Mouse (Mus musculus) thymus, adult 18-20 months (tissue): Measurements from ENCODE around the gene Hmg20a.
"Not testable (repeated sequence)": the region's sequence is repeated elsewhere in the genome, so short reads cannot be mapped to it uniquely, and the experiment has no call there.

Experiments
- DNase-seq, 2 experiments: peaks; one replicate each; pipeline ENCODE4 v3.0.0; 2022; ENCODE audit warnings: mixed read lengths in 2 of 2

Hmg20a gene

DNA sequence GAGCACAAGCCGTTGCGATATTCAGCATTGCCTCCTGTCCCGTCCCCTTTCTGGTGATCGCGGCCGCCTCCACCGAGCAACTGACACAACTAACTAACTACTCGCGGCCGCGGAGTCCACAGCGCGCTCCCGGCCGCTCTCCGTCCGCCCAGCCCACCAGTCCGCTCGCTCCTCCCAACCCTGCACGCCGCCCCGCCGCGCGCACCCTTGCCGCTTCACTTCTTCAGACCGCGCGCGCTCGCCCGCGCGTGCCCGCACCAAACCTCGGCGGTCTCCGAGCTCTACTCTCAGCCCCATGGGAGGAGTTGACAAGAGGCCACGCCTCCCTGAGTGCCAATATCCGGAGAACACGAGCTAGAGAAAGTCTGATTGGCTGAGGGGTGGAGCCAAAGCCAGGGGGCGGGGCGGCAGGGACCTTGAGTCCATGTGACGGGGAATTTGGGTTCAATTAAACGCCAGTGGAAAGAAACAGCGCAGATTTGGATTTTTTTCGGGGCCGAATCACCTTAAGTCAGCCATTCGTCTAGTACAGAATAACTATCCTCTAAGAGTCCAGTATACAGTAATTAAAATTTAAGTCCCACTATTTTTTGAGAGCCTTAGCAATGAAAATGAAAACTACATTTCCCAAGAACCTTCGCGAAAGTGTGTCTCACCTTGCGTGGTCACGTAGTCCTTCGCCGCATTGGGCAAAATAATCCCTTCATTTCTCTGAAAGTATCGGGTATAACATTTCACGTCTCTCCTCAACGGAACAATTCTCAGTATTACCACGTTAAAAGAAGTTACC, at the start of gene Hmg20a, which contains the start of gene Peak1:
TSS of gene Hmg20a (plus strand) at position 662 of the 790 bp plus-strand sequence.
TSS of gene Peak1 (minus strand) at position 120 of the 790 bp plus-strand sequence.
- peak; percentile 100 for DNase-seq

GRCm38 (mm10) chr9:56368814-56369213, 49.6 kb upstream of the Hmg20a start:
- DNase-seq: no peak

DNA sequence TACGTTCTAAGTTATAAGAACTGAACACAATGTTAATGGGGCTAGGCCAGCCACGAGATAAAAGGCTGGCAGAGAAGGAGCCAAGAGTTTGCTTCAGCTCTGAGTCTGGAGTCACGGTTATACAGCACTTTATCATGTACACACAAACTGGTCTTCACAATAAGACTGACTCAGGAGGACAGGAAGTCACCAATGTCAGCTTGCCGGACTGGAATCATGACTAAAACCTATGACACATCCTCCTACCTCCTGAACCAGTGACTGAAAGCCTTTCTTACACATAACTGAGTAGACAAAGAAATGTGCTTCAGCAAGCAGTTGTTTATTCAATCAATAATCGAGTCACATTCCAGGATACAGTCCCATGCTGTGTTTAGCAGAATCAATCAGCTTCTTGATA, 47.7 kb upstream of the Hmg20a start:
- DNase-seq: no peak

- DNase-seq: no peak
Observed at GRCm38 (mm10) chr9:56374401-56374800, 44.0 kb upstream of the Hmg20a start.

- DNase-seq: no peak
Observed at GRCm38 (mm10) chr9:56382786-56383185, 35.6 kb upstream of the Hmg20a start.

DNA sequence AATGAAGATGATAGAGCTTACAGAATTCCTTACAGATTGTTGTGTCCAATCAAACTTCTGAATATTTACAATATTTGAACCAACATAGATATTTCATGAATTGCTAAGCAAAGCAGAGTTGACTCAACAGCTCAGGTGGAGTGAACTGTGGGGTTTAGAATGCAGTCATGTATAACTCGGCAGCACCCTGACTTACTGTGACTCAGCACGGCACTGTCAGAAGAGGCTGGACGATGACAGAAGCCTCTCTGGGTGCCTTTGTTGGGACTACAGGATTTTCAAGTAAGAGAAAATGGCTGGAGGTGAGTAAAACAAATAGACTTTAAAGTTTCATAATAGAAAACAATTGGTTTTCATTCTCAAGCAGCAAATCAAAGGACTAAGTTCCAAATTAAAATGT, 25.6 kb upstream of the Hmg20a start:
- DNase-seq: no peak

DNA sequence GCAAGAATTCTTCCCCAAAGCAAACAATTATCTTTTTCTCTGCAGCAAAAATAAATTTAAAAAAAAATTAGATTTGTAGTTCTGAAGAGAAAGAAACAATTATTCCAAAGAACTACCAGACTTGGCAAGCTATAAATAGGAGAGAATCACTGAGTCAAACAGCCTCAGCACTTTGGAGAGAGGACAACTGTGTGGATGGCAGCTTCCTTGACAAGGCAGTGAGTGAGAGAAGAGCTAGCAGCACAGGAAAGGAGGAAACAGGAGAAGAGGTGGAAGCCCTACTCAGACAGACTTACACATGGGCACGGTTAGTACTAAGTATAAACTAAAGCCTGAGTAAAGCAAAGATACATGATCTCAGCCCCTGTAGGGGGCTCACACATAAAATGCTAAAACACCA, 22.1 kb upstream of the Hmg20a start:
- no peak for DNase-seq

DNA sequence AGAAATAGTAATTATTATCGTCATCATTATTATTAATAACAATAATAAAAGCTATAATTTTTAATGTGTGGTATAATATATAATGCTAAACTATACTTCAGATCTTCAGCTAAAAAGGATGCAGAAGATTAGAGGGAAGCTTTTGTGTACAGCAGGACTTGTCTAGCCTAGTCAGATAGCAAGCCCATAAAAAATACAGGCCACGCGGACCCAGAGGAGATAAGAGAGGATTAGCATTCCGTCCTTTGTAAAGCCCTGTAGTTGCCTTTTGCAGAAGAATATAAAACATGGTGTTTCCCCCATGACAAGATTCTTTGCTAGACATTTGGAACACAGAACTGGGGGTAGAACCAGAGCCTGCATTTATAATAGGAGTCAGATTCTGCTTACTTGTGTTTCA, 13.8 kb upstream of the Hmg20a start:
- DNase-seq: no peak

DNA sequence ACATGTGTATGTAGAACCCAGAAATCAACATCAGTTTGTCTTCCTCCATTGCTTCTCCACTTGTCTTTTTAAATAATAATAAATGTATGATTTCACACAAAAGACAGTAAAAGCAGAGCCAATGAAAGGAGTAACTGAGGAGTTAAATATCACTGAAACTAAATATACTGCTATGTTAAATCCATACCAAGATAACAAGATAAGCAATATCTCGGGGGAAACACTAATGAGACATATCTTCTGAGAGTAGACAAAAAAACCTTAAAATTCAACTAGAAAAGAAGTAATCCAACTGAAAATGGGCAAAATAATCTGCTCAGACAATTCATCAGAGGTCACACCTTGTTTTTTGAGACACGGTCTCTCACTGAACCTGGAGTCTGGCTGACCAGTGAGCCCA, 8.5 kb upstream of the Hmg20a start:
- DNase-seq: no peak

- no peak for DNase-seq
Observed at GRCm38 (mm10) chr9:56412716-56413115, 5.7 kb upstream of the Hmg20a start.

- no peak for DNase-seq
Observed at GRCm38 (mm10) chr9:56414322-56414721, 4.1 kb upstream of the Hmg20a start.

- DNase-seq: no peak
Observed at GRCm38 (mm10) chr9:56415393-56415792, 3.0 kb upstream of the Hmg20a start.

DNA sequence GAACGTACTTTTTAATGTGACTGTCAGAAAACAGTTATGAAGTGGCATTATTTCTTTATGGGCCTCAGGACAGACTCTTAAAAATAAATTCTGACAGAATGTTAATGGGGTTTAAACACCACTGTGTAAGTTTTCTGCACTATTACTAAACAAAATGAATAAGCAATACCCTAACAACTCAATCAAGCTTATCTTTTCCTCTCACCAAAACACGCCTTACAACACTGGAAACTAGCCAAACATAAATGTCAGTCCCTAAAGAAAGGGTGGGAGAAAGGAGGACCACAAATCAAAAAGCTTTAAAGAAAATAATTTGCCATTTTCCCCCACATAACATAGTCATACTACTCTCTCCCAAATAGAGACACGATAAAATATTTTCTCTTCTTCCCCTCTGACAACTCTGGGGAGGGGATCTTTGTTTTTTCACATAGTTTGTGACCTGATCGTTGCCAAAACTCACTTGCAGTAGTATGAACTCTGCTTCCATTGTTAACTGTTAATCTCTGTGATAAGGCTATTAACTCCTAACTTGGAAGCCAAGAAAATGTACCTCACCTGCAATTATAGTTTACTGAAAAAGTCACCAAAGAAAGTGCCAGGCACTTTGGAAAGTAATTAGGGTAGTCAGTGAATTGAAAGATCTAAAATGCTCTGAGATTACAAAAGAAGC, 2.3 kb upstream of the Hmg20a start:
- no peak for DNase-seq

- peak; percentile 76 to 81 for DNase-seq
Observed at GRCm38 (mm10) chr9:56417415-56417947, 928 bp upstream of the Hmg20a start.

- DNase-seq: peak; percentile 81 to 93
Observed at GRCm38 (mm10) chr9:56418738-56419239, 380 bp downstream of the Hmg20a start.

DNA sequence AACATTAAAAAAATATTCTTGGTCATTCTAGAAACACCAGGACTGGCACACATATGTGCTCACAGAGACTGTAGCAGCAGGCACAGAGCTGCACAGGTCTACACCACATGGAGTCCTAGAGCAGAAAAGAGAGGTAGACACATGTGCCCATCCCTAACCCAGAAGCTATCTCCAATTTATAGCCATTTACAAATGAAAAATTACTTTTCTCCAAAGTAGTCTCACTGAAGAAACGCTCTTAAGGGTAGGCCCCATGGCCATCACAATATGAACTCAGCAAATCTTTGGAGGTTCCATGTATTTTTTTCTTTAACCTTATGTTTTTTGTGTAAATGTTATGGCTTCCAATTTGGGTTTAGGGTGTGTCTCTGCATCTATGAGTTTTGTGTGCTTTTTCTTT, 1.8 kb downstream of the Hmg20a start:
- no peak for DNase-seq

GRCm38 (mm10) chr9:56420892-56421601, 2.6 kb downstream of the Hmg20a start:
- DNase-seq: no peak

DNA sequence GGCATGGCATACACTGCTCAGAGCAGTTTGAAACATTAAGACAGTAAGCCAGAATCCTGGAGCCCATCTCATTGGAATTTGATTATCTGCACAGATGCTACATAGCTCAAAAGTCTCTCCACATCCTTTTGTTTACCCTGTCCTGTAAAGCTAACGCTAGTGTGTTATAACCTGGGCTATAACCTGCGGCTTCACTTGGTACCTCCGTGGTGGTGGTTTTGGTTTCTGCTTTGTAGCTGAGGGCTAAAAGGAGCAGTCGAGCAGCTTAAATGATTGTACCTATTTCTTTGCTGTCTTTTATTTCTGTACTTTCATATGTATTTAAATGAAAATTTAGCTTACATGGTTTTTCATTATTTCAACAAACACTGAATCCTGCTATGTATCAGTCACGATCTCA, 3.6 kb downstream of the Hmg20a start:
- DNase-seq: no peak

DNA sequence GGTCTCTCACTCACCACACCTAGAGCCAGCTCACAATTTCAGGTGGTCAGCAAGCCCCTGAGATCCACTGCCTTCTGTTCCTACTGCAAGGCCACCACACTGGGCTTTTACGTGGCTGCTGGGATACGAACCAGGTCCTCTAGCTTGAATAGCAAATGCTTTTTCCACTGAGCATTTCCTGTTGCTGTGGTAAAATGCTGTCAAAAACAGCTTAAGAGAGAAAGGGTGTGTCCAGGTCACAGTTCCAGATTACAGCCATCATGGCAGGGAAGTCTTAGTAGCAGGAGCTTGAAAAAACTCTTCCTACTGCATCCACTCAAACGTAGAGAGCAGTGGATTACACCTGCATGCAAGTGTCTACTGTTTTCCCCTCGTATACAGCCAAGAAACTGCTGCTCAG, 6.5 kb downstream of the Hmg20a start:
- no peak for DNase-seq

DNA sequence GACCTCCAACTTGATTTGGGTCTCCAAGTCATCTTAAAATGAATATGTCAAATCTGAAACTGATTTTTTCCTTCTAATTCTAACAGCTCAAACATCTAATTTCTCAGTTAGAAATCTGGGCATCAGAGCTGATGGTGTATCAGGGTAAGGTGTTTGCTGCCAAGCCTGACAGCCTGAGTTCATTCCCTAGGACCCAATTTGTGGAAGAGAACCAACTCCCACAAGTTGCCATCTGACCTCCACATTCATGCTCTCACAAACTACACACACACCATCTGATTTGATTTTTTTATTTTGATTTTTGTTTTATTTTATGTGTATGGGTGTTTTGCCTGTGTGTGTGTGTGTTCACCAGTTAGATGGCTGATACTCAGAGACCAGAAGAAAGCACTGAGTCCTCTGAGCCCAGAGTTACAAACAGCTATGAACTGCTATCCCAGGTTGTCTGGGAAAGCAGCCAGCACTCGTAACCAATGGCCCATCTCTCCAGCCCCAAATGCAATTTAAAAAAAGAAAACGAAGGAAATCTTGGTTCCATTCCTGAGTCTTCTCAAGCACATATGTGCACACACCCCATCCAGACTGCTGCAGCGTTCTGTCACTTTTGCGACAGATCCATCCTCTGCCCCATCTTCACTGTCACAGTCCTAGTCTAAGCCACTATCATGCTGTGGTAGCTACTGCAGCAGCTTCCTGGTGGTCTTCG, 17.6 kb downstream of the Hmg20a start:
- no peak for DNase-seq

- not testable (repeated sequence) for DNase-seq
Observed at GRCm38 (mm10) chr9:56437300-56437892, 19.0 kb downstream of the Hmg20a start.

DNA sequence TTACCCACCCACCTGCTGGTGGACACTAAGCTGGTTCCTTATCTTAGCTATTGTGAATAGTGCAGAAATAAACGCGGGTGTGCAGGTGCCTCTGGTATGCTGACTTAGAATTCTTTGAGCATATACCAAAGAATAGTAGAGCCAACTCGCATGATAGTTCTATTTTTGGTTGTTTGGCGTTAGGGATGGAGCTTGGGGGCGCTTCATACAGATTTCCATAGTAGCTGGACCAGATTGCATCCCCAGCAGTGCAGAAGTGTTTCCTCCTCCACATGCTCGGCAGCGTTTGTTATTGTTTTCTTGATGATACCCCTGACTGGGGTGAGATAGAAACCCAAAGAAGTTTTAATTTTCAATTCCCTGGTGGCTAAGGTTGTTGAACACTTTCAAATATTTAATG, 21.3 kb downstream of the Hmg20a start:
- DNase-seq: no peak
